Mouse (Mus musculus): ENCODE results near the gene Zfp12. TPM values are rescaled to one million over a fixed set of nuclear protein-coding genes. Genes with fewer than 3 reads are reported as not detected.
A peak's percentile ranks its signal among the peaks of the same experiment; 100 is the strongest.

Gene Zfp12
- polyA plus RNA-seq, 1 experiment from 2014 or later, result 10.7 TPM

DNA sequence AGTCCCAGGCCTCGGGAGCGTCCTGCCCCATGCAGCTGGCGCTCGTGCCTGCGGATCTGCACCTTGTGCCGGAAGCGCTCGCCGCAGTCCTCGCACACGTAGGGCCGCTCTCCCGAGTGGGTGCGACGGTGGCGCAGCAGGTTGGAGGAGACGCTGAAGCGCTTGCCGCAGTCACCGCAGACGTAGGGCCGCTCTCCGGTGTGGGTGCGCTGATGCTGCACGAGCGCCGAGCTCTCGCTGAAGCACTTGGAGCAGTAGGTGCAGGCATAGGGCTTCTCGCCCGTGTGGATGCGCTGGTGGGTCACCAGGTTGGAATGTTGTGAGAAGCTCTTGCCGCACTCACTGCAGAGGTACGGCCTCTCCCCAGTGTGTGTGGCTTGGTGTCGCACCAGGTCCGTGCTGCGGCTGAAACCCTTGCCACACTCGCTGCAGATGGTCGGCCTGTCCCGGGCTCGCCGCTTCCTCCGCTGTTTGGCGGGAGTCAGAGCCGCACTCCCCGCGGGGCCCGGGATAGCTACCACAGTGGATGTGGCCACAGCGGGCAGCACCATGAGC lies 52.9 kb downstream of the Zfp12 start:
- no peak for ATAC-seq (replicated peaks; ENCODE audit: low FRiP score)
- Histone ChIP-seq H3K4me2 (peak overlapping the region; percentile 53), H3K9me3 (ENCODE audit: control insufficient read depth, low read length) (no peaks in the 10 kb centered on the region), H3K36me3 (ENCODE audit: control insufficient read depth, insufficient read depth, low read length) (no peaks in the 10 kb centered on the region), H3K27me3 (replicated peaks; ENCODE audit: control insufficient read depth, insufficient read depth, low read length) (peaks cover 77% of the 10 kb centered on the region), H3K4me3 (ENCODE audit: low read depth, low read length) (peak overlapping the region; percentile 28), H3K4me1 (replicated peaks; ENCODE audit: control insufficient read depth, insufficient read depth, low read length) (0 out of 2 replicates have a peak, but pooled peaks cover 2% of the 10 kb centered on the region), H3K9ac (ENCODE audit: low read depth, low read length) (no peak overlapping the region), H3K27ac (ENCODE audit: low read depth, low read length) (no peak overlapping the region)
- DNase-seq (ENCODE audit: low spot score), result no peak
- WGBS, result 5% methylated on average over 48 of the region's 48 CpGs

DNA sequence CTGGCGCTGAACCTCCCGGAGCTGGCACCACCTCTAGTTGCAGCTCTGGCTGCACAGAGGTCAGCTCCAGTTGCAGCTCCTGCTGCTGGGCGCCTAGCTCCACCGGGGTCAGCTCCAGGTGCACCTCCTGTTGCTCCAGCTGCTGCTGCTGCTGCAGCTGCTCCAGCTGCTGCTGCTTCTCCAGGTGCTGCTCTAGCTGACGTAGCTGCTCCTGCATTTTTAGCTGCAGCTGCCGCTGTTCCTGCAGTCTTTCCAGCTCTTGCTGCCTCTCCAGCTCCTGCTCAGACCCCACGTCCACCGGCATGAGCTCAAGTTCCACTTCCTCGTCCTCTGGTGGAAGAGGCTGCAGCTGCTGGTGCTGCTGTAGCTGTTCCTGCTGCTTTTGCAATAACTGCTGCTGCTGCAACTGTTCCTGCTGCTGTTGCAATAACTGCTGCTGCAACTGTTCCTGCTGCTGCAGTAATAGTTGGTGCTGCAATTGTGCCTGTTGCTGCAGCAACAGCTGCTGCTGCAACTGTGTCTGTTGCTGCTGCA lies 53.5 kb downstream of the Zfp12 start:
- H3K27ac ChIP-seq (ENCODE audit: low read depth, low read length), result no peak overlapping the region
- H3K4me1 ChIP-seq (replicated peaks; ENCODE audit: control insufficient read depth, insufficient read depth, low read length), result peaks cover 2% of the 10 kb centered on the region; the same call in 1 of the 2 replicates
- H3K36me3 ChIP-seq (ENCODE audit: control insufficient read depth, insufficient read depth, low read length), result no peaks in the 10 kb centered on the region
- no peaks in the 10 kb centered on the region for H3K9me3 ChIP-seq (ENCODE audit: control insufficient read depth, low read length)
- peak overlapping the region; percentile 53 for H3K4me2 ChIP-seq
- DNase-seq (ENCODE audit: low spot score) (no peak), ATAC-seq (replicated peaks; ENCODE audit: low FRiP score) (no peak)
- H3K4me3 ChIP-seq (ENCODE audit: low read depth, low read length), result peak overlapping the region; percentile 28; the same call in 1 of the 2 replicates
- peaks cover 83% of the 10 kb centered on the region for H3K27me3 ChIP-seq (replicated peaks; ENCODE audit: control insufficient read depth, insufficient read depth, low read length)
- WGBS, result 13% methylated on average over 9 of the region's 9 CpGs
- no peak overlapping the region for H3K9ac ChIP-seq (ENCODE audit: low read depth, low read length)

DNA sequence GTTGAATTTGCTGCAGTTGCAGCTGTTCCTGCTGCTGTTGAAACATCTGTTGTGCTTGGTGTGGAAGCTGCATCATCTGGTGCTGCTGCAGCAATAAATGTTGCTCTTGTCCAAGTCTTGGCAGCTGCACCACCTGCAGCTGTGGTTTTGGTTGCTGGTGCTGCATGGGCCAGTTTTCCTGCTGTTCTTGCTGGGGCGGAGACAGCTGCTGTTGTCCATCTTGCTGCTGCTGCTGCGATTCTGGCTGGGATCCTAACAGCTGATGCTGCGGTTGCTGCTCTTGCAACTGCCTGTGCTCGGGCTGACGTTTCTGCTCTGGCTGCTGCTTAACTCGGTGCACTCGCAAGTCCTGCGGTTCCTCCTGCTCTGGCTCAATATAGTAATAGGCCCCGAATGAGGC lies 54.3 kb downstream of the Zfp12 start:
- ATAC-seq (replicated peaks; ENCODE audit: low FRiP score) (no peak), DNase-seq (ENCODE audit: low spot score) (no peak)
- no peak overlapping the region for H3K4me3 ChIP-seq (ENCODE audit: low read depth, low read length)
- no peaks in the 10 kb centered on the region for H3K36me3 ChIP-seq (ENCODE audit: control insufficient read depth, insufficient read depth, low read length)
- peaks cover 91% of the 10 kb centered on the region for H3K27me3 ChIP-seq (replicated peaks; ENCODE audit: control insufficient read depth, insufficient read depth, low read length)
- H3K27ac ChIP-seq (ENCODE audit: low read depth, low read length), result no peak overlapping the region
- H3K9me3 ChIP-seq (ENCODE audit: control insufficient read depth, low read length), result no peaks in the 10 kb centered on the region
- no peak overlapping the region for H3K4me2 ChIP-seq
- H3K4me1 ChIP-seq (replicated peaks; ENCODE audit: control insufficient read depth, insufficient read depth, low read length), result peaks cover 6% of the 10 kb centered on the region; the same call in 1 of the 2 replicates
- no peak overlapping the region for H3K9ac ChIP-seq (ENCODE audit: low read depth, low read length)
- 68% methylated on average over 9 of the region's 9 CpGs for WGBS

GRCm38 (mm10) chr5:143292879-143293278 lies 57.9 kb downstream of the Zfp12 start:
- H3K9ac ChIP-seq (ENCODE audit: low read depth, low read length), result peak overlapping the region; percentile 27; the same call in 1 of the 2 replicates
- peaks cover 68% of the 10 kb centered on the region for H3K27me3 ChIP-seq (replicated peaks; ENCODE audit: control insufficient read depth, insufficient read depth, low read length)
- peak overlapping the region; percentile 58 for H3K4me2 ChIP-seq
- H3K4me3 ChIP-seq (ENCODE audit: low read depth, low read length), result peak overlapping the region; percentile 38
- under 1% methylated on average over 19 of the region's 19 CpGs for WGBS
- ATAC-seq (replicated peaks; ENCODE audit: low FRiP score) (no peak), DNase-seq (ENCODE audit: low spot score) (no peak)
- H3K9me3 ChIP-seq (ENCODE audit: control insufficient read depth, low read length), result 0 out of 2 replicates have a peak, but pooled peaks cover 3% of the 10 kb centered on the region
- H3K4me1 ChIP-seq (replicated peaks; ENCODE audit: control insufficient read depth, insufficient read depth, low read length), result peaks cover 6% of the 10 kb centered on the region; the same call in 1 of the 2 replicates
- no peak overlapping the region for H3K27ac ChIP-seq (ENCODE audit: low read depth, low read length)
- H3K36me3 ChIP-seq (ENCODE audit: control insufficient read depth, insufficient read depth, low read length), result no peaks in the 10 kb centered on the region

GRCm38 (mm10) chr5:143293404-143293803 lies 58.4 kb downstream of the Zfp12 start, which contains the start of gene Zfp853:
Zfp853 (minus strand) TSS chr5:143293623.
- H3K27me3 ChIP-seq (replicated peaks; ENCODE audit: control insufficient read depth, insufficient read depth, low read length), result peaks cover 63% of the 10 kb centered on the region
- no peak for ATAC-seq (replicated peaks; ENCODE audit: low FRiP score)
- no peak within 1 kb of the TSS for H3K27ac ChIP-seq (ENCODE audit: low read depth, low read length)
- H3K36me3 ChIP-seq (ENCODE audit: control insufficient read depth, insufficient read depth, low read length), result no peaks in the 10 kb centered on the region
- 0 out of 2 replicates have a peak, but pooled peaks cover 3% of the 10 kb centered on the region for H3K9me3 ChIP-seq (ENCODE audit: control insufficient read depth, low read length)
- H3K9ac ChIP-seq (ENCODE audit: low read depth, low read length), result peak within 1 kb of the TSS; percentile 27; the same call in 1 of the 2 replicates
- H3K4me2 ChIP-seq, result peak within 1 kb of the TSS; percentile 58
- 8% methylated on average over 31 of the region's 38 CpGs for WGBS
- H3K4me1 ChIP-seq (replicated peaks; ENCODE audit: control insufficient read depth, insufficient read depth, low read length), result peaks cover 6% of the 10 kb centered on the region; the same call in 1 of the 2 replicates
- peak within 1 kb of the TSS; percentile 38 for H3K4me3 ChIP-seq (ENCODE audit: low read depth, low read length)
- DNase-seq (ENCODE audit: low spot score), result no peak

DNA sequence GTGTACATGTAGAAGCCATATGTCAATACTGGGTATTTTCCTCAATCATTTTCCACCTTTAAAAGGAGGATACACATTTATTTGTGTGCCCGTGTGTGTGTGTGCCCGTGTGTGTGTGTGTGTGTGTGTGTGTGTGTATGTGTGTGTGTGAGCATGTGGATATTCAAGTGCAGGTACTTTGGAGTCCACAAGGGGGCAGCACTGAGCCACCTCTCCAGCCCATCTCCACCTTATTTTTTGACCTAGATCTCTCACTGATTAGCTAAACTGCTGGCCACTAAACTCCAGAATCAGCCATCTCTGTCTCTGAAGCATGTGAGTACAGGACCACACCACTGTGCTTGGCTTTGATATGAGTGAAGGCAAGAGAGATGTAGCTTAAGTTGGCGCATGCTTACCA lies 59.9 kb downstream of the Zfp12 start:
- Histone ChIP-seq H3K9me3 (ENCODE audit: control insufficient read depth, low read length) (0 out of 2 replicates have a peak, but pooled peaks cover 3% of the 10 kb centered on the region), H3K36me3 (ENCODE audit: control insufficient read depth, insufficient read depth, low read length) (peaks cover 6% of the 10 kb centered on the region), H3K27ac (ENCODE audit: low read depth, low read length) (no peak overlapping the region), H3K4me2 (no peak overlapping the region), H3K9ac (ENCODE audit: low read depth, low read length) (no peak overlapping the region), H3K4me3 (ENCODE audit: low read depth, low read length) (no peak overlapping the region), H3K4me1 (replicated peaks; ENCODE audit: control insufficient read depth, insufficient read depth, low read length) (peaks cover 6% of the 10 kb centered on the region; the same call in 1 of the 2 replicates), H3K27me3 (replicated peaks; ENCODE audit: control insufficient read depth, insufficient read depth, low read length) (peaks cover 48% of the 10 kb centered on the region)
- ATAC-seq (replicated peaks; ENCODE audit: low FRiP score), result no peak
- WGBS, result 87% methylated on average over 3 of the region's 3 CpGs
- DNase-seq (ENCODE audit: low spot score), result no peak

DNA sequence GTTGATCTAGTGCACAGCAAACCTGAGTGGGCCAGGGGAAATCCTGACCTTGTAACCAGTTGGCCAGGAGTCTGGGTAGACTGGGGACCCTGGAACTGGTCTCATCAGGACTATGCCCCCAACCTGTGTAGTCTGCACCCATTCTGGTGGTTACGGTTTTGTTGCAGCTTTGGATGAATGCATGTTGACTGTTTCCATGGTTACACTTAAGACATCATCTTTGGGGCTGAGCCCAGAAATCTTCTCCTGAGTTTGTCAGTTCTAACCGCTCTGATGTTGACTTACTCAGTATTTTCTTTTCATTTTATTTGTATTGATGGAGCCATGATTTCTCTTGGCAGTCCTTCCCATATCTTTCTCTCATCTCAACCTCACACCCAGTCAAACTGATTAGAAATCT lies 60.4 kb downstream of the Zfp12 start:
- no peak overlapping the region for H3K9ac ChIP-seq (ENCODE audit: low read depth, low read length)
- peaks cover 6% of the 10 kb centered on the region; the same call in 1 of the 2 replicates for H3K4me1 ChIP-seq (replicated peaks; ENCODE audit: control insufficient read depth, insufficient read depth, low read length)
- H3K27ac ChIP-seq (ENCODE audit: low read depth, low read length), result no peak overlapping the region
- no peak overlapping the region for H3K4me2 ChIP-seq
- 92% methylated on average over 2 of the region's 2 CpGs for WGBS
- 0 out of 2 replicates have a peak, but pooled peaks cover 3% of the 10 kb centered on the region for H3K9me3 ChIP-seq (ENCODE audit: control insufficient read depth, low read length)
- no peak overlapping the region for H3K4me3 ChIP-seq (ENCODE audit: low read depth, low read length)
- DNase-seq (ENCODE audit: low spot score) (no peak), ATAC-seq (replicated peaks; ENCODE audit: low FRiP score) (no peak)
- H3K36me3 ChIP-seq (ENCODE audit: control insufficient read depth, insufficient read depth, low read length), result peaks cover 10% of the 10 kb centered on the region
- peaks cover 44% of the 10 kb centered on the region for H3K27me3 ChIP-seq (replicated peaks; ENCODE audit: control insufficient read depth, insufficient read depth, low read length)

DNA sequence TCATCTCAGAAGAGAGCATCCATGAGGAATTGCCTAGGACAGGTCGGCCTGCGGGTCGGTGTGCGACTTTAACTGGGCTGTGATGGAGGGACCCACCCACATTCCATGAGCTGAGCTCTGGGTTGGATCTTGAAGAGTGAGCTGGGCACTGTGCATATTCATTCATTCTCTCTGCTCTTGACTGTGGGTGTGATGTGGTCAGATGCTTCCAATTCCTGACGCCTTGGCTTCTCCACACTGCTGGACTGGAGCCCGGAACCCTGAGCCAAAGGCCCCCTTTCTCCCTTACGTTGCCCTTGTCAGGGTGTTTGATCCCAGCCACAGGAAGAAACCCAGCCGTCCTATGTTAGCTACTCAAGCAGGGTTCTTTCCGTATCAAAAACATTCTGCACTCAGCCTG lies 63.0 kb downstream of the Zfp12 start:
- H3K9me3 ChIP-seq (ENCODE audit: control insufficient read depth, low read length), result 0 out of 2 replicates have a peak, but pooled peaks cover 3% of the 10 kb centered on the region
- no peak overlapping the region for H3K27ac ChIP-seq (ENCODE audit: low read depth, low read length)
- peaks cover 3% of the 10 kb centered on the region; the same call in 1 of the 2 replicates for H3K4me1 ChIP-seq (replicated peaks; ENCODE audit: control insufficient read depth, insufficient read depth, low read length)
- WGBS, result 90% methylated on average over 9 of the region's 9 CpGs
- ATAC-seq (replicated peaks; ENCODE audit: low FRiP score), result no peak
- H3K4me3 ChIP-seq (ENCODE audit: low read depth, low read length), result no peak overlapping the region
- DNase-seq (ENCODE audit: low spot score), result no peak
- H3K27me3 ChIP-seq (replicated peaks; ENCODE audit: control insufficient read depth, insufficient read depth, low read length), result peaks cover 20% of the 10 kb centered on the region
- peaks cover 33% of the 10 kb centered on the region for H3K36me3 ChIP-seq (ENCODE audit: control insufficient read depth, insufficient read depth, low read length)
- H3K4me2 ChIP-seq, result no peak overlapping the region
- H3K9ac ChIP-seq (ENCODE audit: low read depth, low read length), result no peak overlapping the region

Data from liver, embryonic 11.5 days (tissue).